Mouse (Mus musculus) C2C12 (cell line): ENCODE measurements at regions not wholly inside any gene's neighbourhood (a gene's known extent, or its start where the extent isn't known, plus 50 kb on each side); places are given as distances from the start of the nearest gene placed in this dataset.

Source experiments
- H3K27me3 ChIP-seq: one replicate; pipeline ENCODE4 v1.6.1; 2011; ENCODE audit not compliant: control insufficient read depth, insufficient read depth, insufficient read length
- H3K36me3 ChIP-seq: one replicate; pipeline ENCODE4 v1.6.1; 2011; ENCODE audit not compliant: control insufficient read depth, insufficient read depth
- H3K4me3 ChIP-seq: one replicate; pipeline ENCODE4 v1.5.1; 2011; ENCODE audit warnings: mild to moderate bottlenecking, control low read depth; ENCODE audit not compliant: poor library complexity, insufficient read depth, severe bottlenecking
- H3K79me2 ChIP-seq: one replicate; pipeline ENCODE4 v1.6.1; 2011; ENCODE audit not compliant: control insufficient read depth, insufficient read depth
- H3K79me3 ChIP-seq: one replicate; pipeline ENCODE4 v1.6.1; 2011; ENCODE audit warnings: low read depth, control low read depth
- H3ac ChIP-seq: one replicate; pipeline ENCODE3; 2011; ENCODE audit warnings: low read depth; ENCODE audit not compliant: control insufficient read depth, insufficient read length
- CEBPB ChIP-seq: IDR thresholded peaks from one replicate; pipeline ENCODE4 v1.6.1; 2011; ENCODE audit warnings: low read depth, mild to moderate bottlenecking, control low read depth, moderate library complexity
- CTCF ChIP-seq: IDR thresholded peaks from one replicate; pipeline ENCODE4 v1.5.1; 2011; ENCODE audit not compliant: control insufficient read depth, insufficient read depth, insufficient read length
- FOSL1 ChIP-seq: IDR thresholded peaks from one replicate; pipeline ENCODE4 v1.8.0; 2011; ENCODE audit warnings: mild to moderate bottlenecking, low read length; ENCODE audit not compliant: poor library complexity, insufficient read depth, severe bottlenecking
- MAX ChIP-seq: IDR thresholded peaks from one replicate; pipeline ENCODE4 v1.6.1; 2011; ENCODE audit warnings: mild to moderate bottlenecking, control low read depth
- MYOD1 ChIP-seq: IDR thresholded peaks from one replicate; pipeline ENCODE4 v1.6.1; 2011; ENCODE audit warnings: low read depth; ENCODE audit not compliant: control insufficient read depth, insufficient read length
- MYOG ChIP-seq: IDR thresholded peaks from one replicate; pipeline ENCODE4 v1.6.1; 2011; ENCODE audit not compliant: control insufficient read depth, insufficient read length; ENCODE audit errors: extremely low read depth
- USF1 ChIP-seq: IDR thresholded peaks from one replicate; pipeline ENCODE4 v1.6.1; 2011; ENCODE audit warnings: low read depth, mild to moderate bottlenecking, control low read depth, moderate library complexity

DNA sequence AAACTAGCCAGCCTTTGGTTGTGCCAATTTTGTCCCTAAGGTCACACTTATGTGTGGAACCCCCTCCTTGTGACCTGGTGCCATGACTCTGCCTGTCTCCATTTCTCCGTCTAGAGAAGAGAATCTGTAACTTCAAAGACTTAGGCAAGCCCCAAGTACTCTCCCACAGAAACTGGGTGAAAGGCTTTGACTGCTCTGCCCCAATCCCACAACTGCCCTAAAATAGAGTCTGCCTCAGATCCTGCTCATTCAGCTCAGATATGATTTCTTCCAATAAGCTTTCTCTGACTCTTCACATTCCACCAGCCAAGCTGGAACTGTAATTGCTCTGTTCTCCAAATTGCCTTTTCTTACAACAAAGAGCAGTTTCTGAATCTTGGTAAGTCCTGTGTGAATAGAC lies 107.4 kb upstream of the Bcl6 start:
- TF ChIP-seq MYOG (no peak), MYOD1 (no peak), FOSL1 (no peak), USF1 (no peak), MAX (no peak), CEBPB (no peak), CTCF (no peak)
- H3K79me2 ChIP-seq, result no peaks in the 10 kb centered on the region
- H3K36me3 ChIP-seq, result no peaks in the 10 kb centered on the region
- H3K4me3 ChIP-seq, result no peak overlapping the region
- H3ac ChIP-seq, result no peak overlapping the region
- no peaks in the 10 kb centered on the region for H3K79me3 ChIP-seq
- H3K27me3 ChIP-seq, result no peaks in the 10 kb centered on the region

- H3K79me2 ChIP-seq, result no peaks in the 10 kb centered on the region
- H3K4me3 ChIP-seq, result no peak overlapping the region
- TF ChIP-seq CEBPB (no peak), FOSL1 (no peak), MAX (no peak), USF1 (no peak), CTCF (no peak), MYOG (no peak)
- H3K36me3 ChIP-seq, result no peaks in the 10 kb centered on the region
- H3K27me3 ChIP-seq, result no peaks in the 10 kb centered on the region
- H3K79me3 ChIP-seq, result no peaks in the 10 kb centered on the region
- no peak overlapping the region for H3ac ChIP-seq
Measured at GRCm38 (mm10) chr16:24095630-24096029, 107.0 kb upstream of the Bcl6 start.

GRCm38 (mm10) chr16:24094566-24094965 lies 105.9 kb upstream of the Bcl6 start:
- Histone ChIP-seq H3K36me3 (no peaks in the 10 kb centered on the region), H3K79me2 (no peaks in the 10 kb centered on the region), H3K4me3 (no peak overlapping the region), H3K27me3 (no peaks in the 10 kb centered on the region), H3ac (no peak overlapping the region), H3K79me3 (no peaks in the 10 kb centered on the region)
- no peak for TF ChIP-seq CEBPB
- no peak for TF ChIP-seq CTCF
- TF ChIP-seq MAX, result peak; percentile 43
- no peak for TF ChIP-seq USF1
- TF ChIP-seq MYOD1, result no peak
- TF ChIP-seq FOSL1, result no peak
- TF ChIP-seq MYOG, result no peak

GRCm38 (mm10) chr16:24093624-24094023 lies 105.0 kb upstream of the Bcl6 start:
- Histone ChIP-seq H3K79me3 (no peaks in the 10 kb centered on the region), H3K4me3 (no peak overlapping the region), H3ac (no peak overlapping the region), H3K27me3 (no peaks in the 10 kb centered on the region), H3K36me3 (no peaks in the 10 kb centered on the region), H3K79me2 (no peaks in the 10 kb centered on the region)
- TF ChIP-seq MYOD1, result no peak
- TF ChIP-seq USF1, result no peak
- TF ChIP-seq MYOG, result no peak

- H3K36me3 ChIP-seq, result no peaks in the 10 kb centered on the region
- H3K79me3 ChIP-seq, result no peaks in the 10 kb centered on the region
- no peak overlapping the region for H3K4me3 ChIP-seq
- H3K79me2 ChIP-seq, result no peaks in the 10 kb centered on the region
- H3K27me3 ChIP-seq, result no peaks in the 10 kb centered on the region
- no peak for TF ChIP-seq MYOD1
- TF ChIP-seq USF1, result peak; percentile 39
- no peak overlapping the region for H3ac ChIP-seq
Measured at GRCm38 (mm10) chr16:24092616-24093525, 104.2 kb upstream of the Bcl6 start.

- no peaks in the 10 kb centered on the region for H3K27me3 ChIP-seq
- TF ChIP-seq MYOD1 (no peak), MAX (no peak), FOSL1 (no peak), CEBPB (no peak), CTCF (no peak), USF1 (no peak), MYOG (no peak)
- H3K4me3 ChIP-seq, result no peak overlapping the region
- no peaks in the 10 kb centered on the region for H3K36me3 ChIP-seq
- H3K79me2 ChIP-seq, result no peaks in the 10 kb centered on the region
- no peaks in the 10 kb centered on the region for H3K79me3 ChIP-seq
- no peak overlapping the region for H3ac ChIP-seq
Measured at GRCm38 (mm10) chr16:24092136-24092535, 103.5 kb upstream of the Bcl6 start.
